Mouse (Mus musculus) monocyte, adult 2 months (primary cell): Measurements from ENCODE around the gene Oxsr1.

Experiments used
- DNase-seq, 2 experiments: peaks; one replicate each; pipeline ENCODE4 v3.0.0; 2022; ENCODE audit warnings: low spot score in 2 of 2, low read depth in 1 of 2

Oxsr1 gene

GRCm38 (mm10) chr9:119338350-119338749 lies 16.1 kb upstream of the Oxsr1 start:
- DNase-seq: no peak

- no peak for DNase-seq
These were observed 15.6 kb upstream of the Oxsr1 start for GRCm38 (mm10) chr9:119337842-119338241.

GRCm38 (mm10) chr9:119335571-119335970 lies 13.3 kb upstream of the Oxsr1 start:
- DNase-seq: no peak

GRCm38 (mm10) chr9:119334834-119335233 lies 12.6 kb upstream of the Oxsr1 start:
- no peak for DNase-seq

GRCm38 (mm10) chr9:119334324-119334723 lies 12.1 kb upstream of the Oxsr1 start:
- DNase-seq: peak; percentile 59 to 61

- no peak for DNase-seq
These were observed 8.1 kb upstream of the Oxsr1 start for GRCm38 (mm10) chr9:119330186-119330963.

GRCm38 (mm10) chr9:119328488-119328887 lies 6.3 kb upstream of the Oxsr1 start:
- no peak for DNase-seq

- no peak for DNase-seq
These were observed 1.9 kb upstream of the Oxsr1 start for GRCm38 (mm10) chr9:119324130-119324529.

- DNase-seq: no peak
These were observed 1.0 kb upstream of the Oxsr1 start for GRCm38 (mm10) chr9:119323260-119323645.

GRCm38 (mm10) chr9:119321392-119322229 lies 616 bp downstream of the Oxsr1 start:
- no peak for DNase-seq

- DNase-seq: no peak
These were observed 1.3 kb downstream of the Oxsr1 start for GRCm38 (mm10) chr9:119320946-119321345.

GRCm38 (mm10) chr9:119320446-119320845 lies 1.8 kb downstream of the Oxsr1 start:
- no peak for DNase-seq

- DNase-seq: no peak
These were observed 3.3 kb downstream of the Oxsr1 start for GRCm38 (mm10) chr9:119318891-119319290.

- no peak for DNase-seq
These were observed 9.1 kb downstream of the Oxsr1 start for GRCm38 (mm10) chr9:119313096-119313495.

GRCm38 (mm10) chr9:119309067-119309466 lies 13.2 kb downstream of the Oxsr1 start:
- DNase-seq: no peak

- no peak for DNase-seq
These were observed 16.4 kb downstream of the Oxsr1 start for GRCm38 (mm10) chr9:119305863-119306262.

- no peak for DNase-seq
These were observed 23.7 kb downstream of the Oxsr1 start for GRCm38 (mm10) chr9:119298563-119298962.

- no peak for DNase-seq
These were observed 24.5 kb downstream of the Oxsr1 start for GRCm38 (mm10) chr9:119297696-119298095.

- no peak for DNase-seq
These were observed 31.4 kb downstream of the Oxsr1 start for GRCm38 (mm10) chr9:119290791-119291190.

- DNase-seq: no peak
These were observed 41.1 kb downstream of the Oxsr1 start for GRCm38 (mm10) chr9:119280894-119281682.

GRCm38 (mm10) chr9:119278031-119278430 lies 44.2 kb downstream of the Oxsr1 start:
- no peak for DNase-seq
